Mouse (Mus musculus) CH12F3 (cell line): ENCODE measurements around the gene Cdk15.

Source experiments
- in situ Hi-C: fragments of 300-500 bp; cut with MboI; formaldehyde crosslinking; loops from 2 replicates; pipeline ENCODE4 v1.14.3; 2020; ENCODE audit warnings: low sequenced_read_pairs

The Cdk15 gene

GRCm38 (mm10) chr1:59368649-59369319, 112.1 kb downstream of the Cdk15 start:
- in situ Hi-C loops: no loop called here

- in situ Hi-C loops: no loop called here
Observed at GRCm38 (mm10) chr1:59369320-59369685, 112.6 kb downstream of the Cdk15 start.

- in situ Hi-C loops: no loop called here
Observed at GRCm38 (mm10) chr1:59370355-59370950, 113.7 kb downstream of the Cdk15 start.

- in situ Hi-C loops: no loop called here
Observed at GRCm38 (mm10) chr1:59376021-59376548, 119.4 kb downstream of the Cdk15 start.

- in situ Hi-C loops: no loop called here
Observed at GRCm38 (mm10) chr1:59376557-59376956, 119.9 kb downstream of the Cdk15 start.

- in situ Hi-C loops: no loop called here
Observed at GRCm38 (mm10) chr1:59377312-59377711, 120.6 kb downstream of the Cdk15 start.

GRCm38 (mm10) chr1:59380926-59381325, 124.2 kb downstream of the Cdk15 start:
- in situ Hi-C loops: no loop called here

GRCm38 (mm10) chr1:59381483-59381882, 124.8 kb downstream of the Cdk15 start:
- in situ Hi-C loops: no loop called here

- in situ Hi-C loops: no loop called here
Observed at GRCm38 (mm10) chr1:59382516-59382915, 125.8 kb downstream of the Cdk15 start.

GRCm38 (mm10) chr1:59383049-59383610, 126.4 kb downstream of the Cdk15 start:
- in situ Hi-C loops: no loop called here

GRCm38 (mm10) chr1:59384400-59384799, 127.7 kb downstream of the Cdk15 start:
- in situ Hi-C loops: no loop called here

- in situ Hi-C loops: no loop called here
Observed at GRCm38 (mm10) chr1:59385641-59386040, 128.9 kb downstream of the Cdk15 start.

- in situ Hi-C loops: no loop called here
Observed at GRCm38 (mm10) chr1:59387542-59388314, 131.0 kb downstream of the Cdk15 start.

- in situ Hi-C loops: no loop called here
Observed at GRCm38 (mm10) chr1:59389181-59389580, 132.5 kb downstream of the Cdk15 start.

GRCm38 (mm10) chr1:59391736-59392135, 135.0 kb downstream of the Cdk15 start:
- in situ Hi-C loops: no loop called here

GRCm38 (mm10) chr1:59394072-59394471, 137.4 kb downstream of the Cdk15 start:
- in situ Hi-C loops: no loop called here

GRCm38 (mm10) chr1:59394616-59395015, 137.9 kb downstream of the Cdk15 start:
- in situ Hi-C loops: no loop called here

GRCm38 (mm10) chr1:59395992-59396391, 139.3 kb downstream of the Cdk15 start:
- in situ Hi-C loops: no loop called here

GRCm38 (mm10) chr1:59399554-59400325, 143.0 kb downstream of the Cdk15 start:
- in situ Hi-C loops: no loop called here

- in situ Hi-C loops: no loop called here
Observed at GRCm38 (mm10) chr1:59401253-59401652, 144.5 kb downstream of the Cdk15 start.
